Mouse (Mus musculus) mesoderm, embryonic 11.5 days (tissue): ENCODE measurements around the gene Ccdc63.

Experiments used
- DNase-seq: peaks from one replicate; pipeline ENCODE4 v3.0.0-alpha.2; 2012; ENCODE audit warnings: low read depth, low spot score

Gene Ccdc63

DNA sequence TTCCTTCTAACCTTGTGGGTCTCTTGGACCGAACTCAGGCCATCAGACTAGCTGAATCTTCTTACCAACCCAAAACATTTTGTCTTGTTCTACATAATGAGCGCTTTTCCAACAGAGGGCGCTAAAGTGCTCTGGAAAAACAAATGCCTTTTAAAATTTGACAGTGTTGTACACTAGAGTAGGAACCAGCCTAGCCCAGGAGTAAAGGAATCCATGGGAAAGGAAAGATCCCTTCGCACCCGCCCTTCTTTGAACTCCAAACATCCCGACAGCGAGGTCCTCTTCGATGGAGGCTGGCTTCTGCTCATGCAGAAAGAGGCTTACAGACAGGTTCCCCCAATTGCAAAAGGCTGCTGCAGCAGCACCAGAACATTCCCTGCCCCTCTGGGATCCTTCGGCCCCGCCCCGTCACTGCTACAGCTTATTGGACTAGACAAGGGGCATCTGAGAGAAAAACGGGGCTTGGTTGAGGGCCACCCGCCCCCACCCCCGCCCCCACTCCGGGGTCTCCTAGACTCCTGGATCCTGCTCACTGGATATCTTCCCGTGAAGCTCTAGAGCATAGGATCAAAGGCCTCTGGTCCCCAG is 11.5 kb downstream of the Ccdc63 start:
- DNase-seq: peak; percentile 87

GRCm38 (mm10) chr5:122125211-122125760 is 15.3 kb downstream of the Ccdc63 start:
- no peak for DNase-seq

- DNase-seq: no peak
Observed at GRCm38 (mm10) chr5:122116243-122116642, 24.4 kb downstream of the Ccdc63 start.

DNA sequence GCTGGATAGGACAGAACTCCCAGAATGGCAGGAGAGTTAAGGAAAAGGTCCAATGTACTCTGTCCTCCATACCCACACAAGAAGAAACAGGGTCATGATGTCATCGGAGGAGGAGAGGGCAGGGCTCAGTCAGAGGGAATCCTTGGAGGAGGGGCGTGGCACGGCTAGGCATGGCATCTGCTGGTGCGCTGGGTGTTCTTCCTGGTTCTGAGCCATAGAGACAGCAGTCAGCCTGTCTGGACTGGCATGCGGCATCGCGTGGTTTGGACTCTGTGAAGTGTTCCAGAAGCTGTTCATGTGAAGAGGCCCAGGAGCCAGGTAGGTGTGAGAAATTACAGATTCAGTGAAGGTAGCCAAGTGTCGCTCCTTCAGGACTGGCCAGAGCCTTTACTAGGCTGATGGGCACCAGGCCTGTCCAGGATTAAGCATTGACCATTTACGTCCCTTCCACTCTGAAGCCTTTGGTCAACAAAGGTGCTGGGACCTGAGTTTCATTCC is 25.3 kb downstream of the Ccdc63 start:
- no peak for DNase-seq

GRCm38 (mm10) chr5:122114176-122114575 is 26.4 kb downstream of the Ccdc63 start:
- peak; percentile 73 for DNase-seq

DNA sequence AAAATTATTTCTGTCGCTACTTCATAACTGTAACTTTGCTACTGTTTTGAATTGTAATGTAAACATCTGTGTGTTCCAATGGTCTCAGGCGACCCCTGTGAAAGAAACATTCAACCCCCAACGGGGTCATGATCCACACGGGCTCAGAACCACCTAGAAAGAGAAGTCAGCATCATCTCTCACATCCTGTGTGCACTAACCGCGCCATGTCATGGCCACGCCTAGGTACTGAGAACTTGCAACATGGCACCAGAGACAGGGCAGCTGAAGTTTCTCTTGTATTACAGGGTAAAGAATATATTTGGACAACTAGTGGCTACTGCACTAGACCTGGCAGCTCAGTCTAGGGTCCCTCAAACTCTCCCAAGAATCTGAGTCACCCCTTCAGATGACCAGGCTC is 27.2 kb downstream of the Ccdc63 start:
- DNase-seq: no peak

GRCm38 (mm10) chr5:122111933-122112248 is 28.7 kb downstream of the Ccdc63 start:
- DNase-seq: no peak

DNA sequence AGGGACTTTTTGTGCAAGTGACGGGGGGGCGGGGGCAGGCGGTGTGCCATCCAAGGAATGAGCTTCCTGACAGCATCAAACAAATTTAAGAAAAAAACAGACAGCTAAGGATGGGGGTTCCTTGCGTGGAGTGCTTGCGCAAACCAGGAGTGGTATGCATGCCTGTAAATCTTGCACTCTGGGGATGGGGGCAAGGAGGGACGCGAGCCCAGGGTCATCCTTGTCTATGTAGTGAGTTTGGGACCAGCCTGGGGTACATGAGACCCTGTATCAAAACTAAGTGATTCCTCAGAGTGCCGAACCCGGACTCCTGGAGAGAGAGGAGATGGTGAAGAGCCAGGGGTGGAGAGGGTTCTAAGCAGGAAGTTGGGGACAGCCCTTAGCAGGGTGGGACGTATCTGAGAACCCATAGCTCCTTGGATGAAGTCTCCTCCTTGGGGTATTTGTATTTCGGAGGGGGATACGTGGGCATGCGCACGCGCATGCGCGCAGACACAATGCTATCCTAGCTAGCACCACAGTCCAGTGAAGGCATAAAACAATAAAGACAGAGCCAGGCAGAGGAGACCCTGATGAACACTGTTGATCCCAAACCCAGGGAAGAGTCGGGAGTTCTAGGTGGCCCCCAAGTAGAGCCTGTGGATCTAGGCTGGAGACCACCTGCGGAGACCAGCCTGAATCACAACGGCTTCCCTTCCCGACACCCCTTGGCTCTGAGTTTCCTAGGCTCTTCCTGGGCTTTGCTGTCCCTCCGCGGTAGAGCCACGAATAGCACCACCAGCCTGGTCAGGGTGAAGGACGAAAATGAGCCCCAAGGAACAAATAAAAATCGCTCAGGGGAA is 29.3 kb downstream of the Ccdc63 start:
- DNase-seq: no peak

GRCm38 (mm10) chr5:122110625-122111024 is 30.0 kb downstream of the Ccdc63 start:
- no peak for DNase-seq

DNA sequence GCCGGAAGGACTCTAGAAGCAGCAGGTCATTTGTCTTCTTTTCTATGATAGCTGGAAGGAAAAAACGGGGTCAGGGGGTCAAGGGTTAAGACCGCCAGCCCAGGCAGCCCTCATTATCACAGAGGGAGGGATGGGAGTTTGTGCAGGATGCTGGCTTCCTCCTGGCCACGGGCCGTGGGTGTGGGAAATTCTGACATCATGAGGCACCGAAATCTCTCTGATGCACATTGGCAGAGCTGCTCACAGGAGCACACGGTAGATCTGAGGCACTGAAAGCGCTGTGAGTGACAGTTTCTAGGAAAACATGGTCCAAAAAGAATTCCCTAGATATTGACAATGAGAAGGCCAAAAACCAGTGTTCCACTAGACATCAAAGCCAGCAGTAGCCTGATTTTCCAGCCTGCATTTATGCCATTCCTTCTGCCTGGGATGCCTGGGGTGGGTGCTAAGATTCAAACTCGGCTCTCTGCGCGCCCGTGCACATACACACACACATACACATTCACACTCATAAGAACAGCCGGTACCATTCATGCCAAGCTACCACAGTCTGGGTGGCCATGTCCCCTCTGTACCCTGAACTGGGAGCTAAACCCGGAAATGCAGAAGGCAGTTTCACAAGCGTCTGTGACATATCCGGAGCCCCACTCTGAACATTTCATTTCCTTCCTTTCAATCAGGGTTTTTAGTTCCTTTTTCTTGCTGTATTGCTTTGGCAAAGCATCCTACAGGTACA is 31.1 kb downstream of the Ccdc63 start:
- no peak for DNase-seq

GRCm38 (mm10) chr5:122108104-122108503 is 32.5 kb downstream of the Ccdc63 start:
- no peak for DNase-seq

GRCm38 (mm10) chr5:122106212-122106611 is 34.4 kb downstream of the Ccdc63 start:
- no peak for DNase-seq

DNA sequence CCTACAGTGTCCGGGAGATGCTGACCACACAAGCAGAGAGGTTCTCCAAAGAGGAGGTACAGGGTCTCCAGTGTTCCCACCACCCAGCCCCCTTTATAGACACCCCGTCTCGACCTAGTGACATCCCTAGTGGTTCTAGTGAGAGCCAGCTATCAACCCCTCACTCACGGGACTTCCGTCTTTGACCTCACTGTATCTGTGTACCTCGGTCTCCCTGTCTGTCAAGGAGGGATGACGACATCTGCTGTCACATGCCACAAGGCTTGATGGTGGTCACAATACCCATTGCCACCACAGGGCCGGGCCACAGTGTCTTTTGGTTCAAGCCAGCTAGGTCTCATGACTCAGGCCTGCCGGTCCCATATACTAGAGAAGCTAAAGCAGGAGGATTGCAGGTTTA is 35.6 kb downstream of the Ccdc63 start:
- DNase-seq: no peak

- DNase-seq: peak; percentile 54
Observed at GRCm38 (mm10) chr5:122104201-122104600, 36.4 kb downstream of the Ccdc63 start.

DNA sequence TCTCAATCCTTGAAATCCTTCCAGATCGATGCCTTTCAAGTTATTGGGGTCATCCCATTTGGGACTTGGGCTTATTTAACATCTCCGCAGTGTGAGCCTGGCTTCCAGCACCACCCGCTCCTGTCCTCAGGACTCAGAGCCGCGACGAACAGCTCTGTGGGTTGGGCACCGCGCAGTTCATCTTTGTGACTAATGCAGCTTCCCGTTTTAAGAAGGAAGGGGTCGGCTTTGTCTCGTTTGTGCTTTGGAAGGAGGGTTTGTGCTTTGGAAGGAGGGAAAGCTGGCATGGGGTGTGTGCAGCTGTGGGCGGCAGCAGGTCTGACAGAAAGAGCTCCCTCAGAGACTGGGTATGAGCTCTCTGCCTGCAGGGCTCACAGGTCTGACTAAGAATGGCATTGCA is 37.5 kb downstream of the Ccdc63 start:
- no peak for DNase-seq

- DNase-seq: no peak
Observed at GRCm38 (mm10) chr5:122102476-122103050, 38.1 kb downstream of the Ccdc63 start.

DNA sequence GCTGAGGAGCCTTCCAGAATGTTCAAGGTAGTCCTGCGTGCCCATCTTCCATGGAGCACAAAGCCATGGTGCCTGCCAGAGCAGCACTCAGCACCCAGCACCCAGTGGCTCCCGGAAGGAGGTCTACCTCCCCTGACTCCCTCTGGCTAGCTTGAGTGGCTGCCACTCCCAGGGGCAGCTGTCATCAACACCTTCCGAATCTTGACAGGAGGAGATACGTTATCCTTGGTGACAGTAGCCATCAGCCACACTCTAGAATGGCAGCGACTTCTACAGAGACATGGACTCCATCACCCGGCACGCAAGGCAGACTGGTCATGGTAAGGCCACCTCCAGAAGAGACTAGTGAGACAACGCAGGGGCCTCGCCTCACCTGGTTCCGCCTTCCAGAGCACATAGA is 46.2 kb downstream of the Ccdc63 start:
- no peak for DNase-seq

DNA sequence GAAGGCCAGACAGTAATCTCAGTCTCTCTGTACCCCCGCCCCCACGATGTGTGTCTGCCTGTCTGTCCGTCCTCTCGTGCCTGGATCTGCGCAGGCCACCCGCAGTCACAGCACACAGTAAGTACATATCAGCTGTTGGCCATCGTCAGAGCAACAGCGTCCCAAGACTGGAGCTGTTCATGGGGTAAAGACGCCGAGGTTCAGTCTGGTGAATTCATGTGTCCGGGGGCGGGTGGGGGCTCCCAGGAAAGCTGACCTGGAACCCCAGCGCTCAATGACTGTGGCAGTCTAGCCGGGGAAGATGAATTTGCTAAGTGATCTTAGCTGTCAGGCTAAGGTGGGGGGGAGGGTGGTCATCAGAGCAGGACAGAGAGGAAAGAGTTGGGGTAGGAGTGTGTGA is 46.9 kb downstream of the Ccdc63 start:
- DNase-seq: no peak

DNA sequence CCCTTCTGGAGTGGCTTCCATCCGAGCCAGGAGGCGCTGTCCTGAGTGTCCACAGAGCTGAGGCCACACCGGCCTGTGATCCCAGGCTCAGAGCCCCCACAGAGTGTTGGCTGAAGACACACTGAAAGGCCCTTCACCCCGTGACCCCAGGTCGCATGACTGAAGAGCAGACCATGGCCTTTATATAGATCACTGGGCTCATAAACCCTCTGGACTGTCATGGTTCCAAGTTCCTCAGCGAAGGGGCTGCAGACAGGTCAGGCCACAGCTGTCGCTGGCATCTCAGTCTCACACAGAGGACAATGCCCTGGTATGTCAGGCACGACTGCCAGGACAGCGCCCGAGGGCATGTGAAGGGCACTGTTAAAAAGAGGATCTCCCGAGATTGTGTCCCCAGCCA is 47.8 kb downstream of the Ccdc63 start:
- peak; percentile 43 for DNase-seq

- peak; percentile 57 for DNase-seq
Observed at GRCm38 (mm10) chr5:122091070-122091469, 49.6 kb downstream of the Ccdc63 start.

DNA sequence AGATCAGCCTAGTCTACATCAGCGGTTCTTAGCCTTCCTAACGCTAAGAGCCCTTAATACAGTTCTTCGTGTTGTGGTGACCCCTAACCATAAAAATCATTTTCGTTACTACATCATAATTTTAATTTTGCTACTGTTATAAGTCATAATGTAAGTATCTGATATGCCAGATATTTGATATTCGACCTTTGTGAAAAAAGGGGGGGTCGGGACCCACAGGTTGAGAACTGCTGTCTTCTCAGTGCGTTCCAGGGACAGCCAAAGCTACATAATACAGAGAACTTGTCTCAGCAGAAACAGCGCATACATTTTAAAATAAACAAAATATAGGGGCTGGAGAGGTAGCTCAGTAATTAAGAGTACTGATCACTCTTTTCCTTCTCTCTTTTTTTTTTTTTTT is 51.0 kb downstream of the Ccdc63 start:
- no peak for DNase-seq

- peak; percentile 91 for DNase-seq
Observed at GRCm38 (mm10) chr5:122088917-122089316, 51.7 kb downstream of the Ccdc63 start.
